Mouse (Mus musculus) midbrain, embryonic 13.5 days (tissue): ENCODE measurements around the gene Arnt2. TPM values are rescaled to one million over a fixed set of nuclear protein-coding genes. Genes with fewer than 3 reads are reported as not detected.

Source experiments
- ATAC-seq: fragments of 200-750 bp; cut with Nextera tagmentation; 2 replicates; pipeline ENCODE4 v1.8.0; 2017; ENCODE audit warnings: mild to moderate bottlenecking, moderate TSS enrichment, moderate library complexity
- H3K27ac ChIP-seq: fragments of 300-500 bp; sonication (generic); 2 replicates; pipeline ENCODE4 v1.5.1; 2015; ENCODE audit warnings: inconsistent platforms, mild to moderate bottlenecking, moderate library complexity
- H3K27me3 ChIP-seq: fragments of 300-500 bp; sonication (generic); 2 replicates; pipeline ENCODE4 v1.6.1; 2015; ENCODE audit warnings: mild to moderate bottlenecking, inconsistent platforms
- H3K36me3 ChIP-seq: fragments of 300-500 bp; sonication (generic); 2 replicates; pipeline ENCODE4 v1.6.1; 2015; ENCODE audit warnings: mild to moderate bottlenecking, inconsistent platforms
- H3K4me1 ChIP-seq: fragments of 300-500 bp; sonication (generic); replicated peaks from 2 replicates; pipeline ENCODE4 v1.6.1; 2015; ENCODE audit warnings: inconsistent platforms
- H3K4me2 ChIP-seq: fragments of 300-500 bp; sonication (generic); replicated peaks from 2 replicates; pipeline ENCODE4 v1.6.1; 2015; ENCODE audit warnings: moderate library complexity, mild to moderate bottlenecking, inconsistent platforms
- H3K4me3 ChIP-seq: fragments of 300-500 bp; sonication (generic); replicated peaks from 2 replicates; pipeline ENCODE4 v1.5.1; 2015; ENCODE audit warnings: mild to moderate bottlenecking, inconsistent platforms
- H3K9ac ChIP-seq: fragments of 300-500 bp; sonication (generic); replicated peaks from 2 replicates; pipeline ENCODE4 v1.6.1; 2015; ENCODE audit warnings: mild to moderate bottlenecking, inconsistent platforms
- H3K9me3 ChIP-seq: fragments of 300-500 bp; sonication (generic); 2 replicates; pipeline ENCODE4 v1.6.1; 2016; ENCODE audit warnings: mild to moderate bottlenecking, inconsistent platforms
- WGBS: fragments of 180-500 bp; shearing (Covaris S2); methylation state at CpG from one replicate; pipeline ENCODE4 v1.1.7; 2015; 5-methylcytosine and 5-hydroxymethylcytosine counted together
- polyA plus RNA-seq: library from polyadenylated mRNA; unstranded; fragments of >200 nt; fragmentation: Nextera tagmentation; extraction: Ambion mirVana; gene quantifications from 2 replicates; pipeline ENCODE4 v1.2.1, GENCODE M21; 2015

The Arnt2 gene
- polyA plus RNA-seq, 1 experiment from 2014 or later = 77.1 TPM

GRCm38 (mm10) chr7:84249951-84250350 lies 160.0 kb downstream of the Arnt2 start:
- peaks cover 75% of the 10 kb centered on the region for H3K36me3 ChIP-seq
- no peaks in the 10 kb centered on the region for H3K9me3 ChIP-seq
- ATAC-seq = no peak
- no peak overlapping the region for H3K9ac ChIP-seq
- no peak overlapping the region for H3K4me2 ChIP-seq
- no peak overlapping the region for H3K4me3 ChIP-seq
- no peaks in the 10 kb centered on the region for H3K27me3 ChIP-seq
- H3K4me1 ChIP-seq = peaks cover 11% of the 10 kb centered on the region
- WGBS = 82% methylated on average over 8 of the region's 8 CpGs
- H3K27ac ChIP-seq = no peak overlapping the region

- no peak overlapping the region for H3K9ac ChIP-seq
- H3K27me3 ChIP-seq = no peaks in the 10 kb centered on the region
- no peak for ATAC-seq
- no peaks in the 10 kb centered on the region for H3K9me3 ChIP-seq
- peaks cover 69% of the 10 kb centered on the region for H3K36me3 ChIP-seq
- no peak overlapping the region for H3K27ac ChIP-seq
- no peak overlapping the region for H3K4me2 ChIP-seq
- H3K4me1 ChIP-seq = peaks cover 11% of the 10 kb centered on the region
- no peak overlapping the region for H3K4me3 ChIP-seq
- WGBS = 51% methylated on average over 7 of the region's 7 CpGs
These were observed 160.6 kb downstream of the Arnt2 start for GRCm38 (mm10) chr7:84249381-84249780.

GRCm38 (mm10) chr7:84247960-84248665 lies 161.9 kb downstream of the Arnt2 start:
- 21% methylated on average over 3 of the region's 3 CpGs for WGBS
- ATAC-seq = peak; percentile 38
- no peaks in the 10 kb centered on the region for H3K9me3 ChIP-seq
- no peak overlapping the region for H3K4me2 ChIP-seq
- H3K4me3 ChIP-seq = no peak overlapping the region
- H3K4me1 ChIP-seq = peaks cover 11% of the 10 kb centered on the region
- H3K27me3 ChIP-seq = no peaks in the 10 kb centered on the region
- peaks cover 57% of the 10 kb centered on the region for H3K36me3 ChIP-seq
- H3K9ac ChIP-seq = no peak overlapping the region
- no peak overlapping the region for H3K27ac ChIP-seq

GRCm38 (mm10) chr7:84246878-84247277 lies 163.1 kb downstream of the Arnt2 start:
- ATAC-seq = no peak
- WGBS = 89% methylated on average over 5 of the region's 5 CpGs
- Histone ChIP-seq H3K27me3 (no peaks in the 10 kb centered on the region), H3K36me3 (peaks cover 45% of the 10 kb centered on the region), H3K9me3 (no peaks in the 10 kb centered on the region), H3K9ac (no peak overlapping the region), H3K27ac (no peak overlapping the region), H3K4me1 (peaks cover 11% of the 10 kb centered on the region), H3K4me2 (no peak overlapping the region), H3K4me3 (no peak overlapping the region)

- Histone ChIP-seq H3K27me3 (no peaks in the 10 kb centered on the region), H3K9me3 (no peaks in the 10 kb centered on the region), H3K4me3 (no peak overlapping the region), H3K36me3 (peaks cover 37% of the 10 kb centered on the region), H3K27ac (no peak overlapping the region), H3K4me2 (no peak overlapping the region), H3K4me1 (peaks cover 11% of the 10 kb centered on the region), H3K9ac (no peak overlapping the region)
- ATAC-seq = no peak
- WGBS = 88% methylated on average over 2 of the region's 2 CpGs
These were observed 163.9 kb downstream of the Arnt2 start for GRCm38 (mm10) chr7:84246093-84246492.

- ATAC-seq = no peak
- Histone ChIP-seq H3K27me3 (no peaks in the 10 kb centered on the region), H3K36me3 (no peaks in the 10 kb centered on the region; the same call in 1 of the 2 replicates), H3K9ac (no peak overlapping the region), H3K9me3 (no peaks in the 10 kb centered on the region), H3K27ac (no peak overlapping the region), H3K4me2 (no peak overlapping the region), H3K4me3 (no peak overlapping the region), H3K4me1 (0 out of 2 replicates have a peak, but pooled peaks cover 4% of the 10 kb centered on the region)
- WGBS = 88% methylated on average over 3 of the region's 3 CpGs
These were observed 169.6 kb downstream of the Arnt2 start for GRCm38 (mm10) chr7:84240406-84240805.

GRCm38 (mm10) chr7:84237655-84238054 lies 172.3 kb downstream of the Arnt2 start:
- Histone ChIP-seq H3K4me3 (no peak overlapping the region), H3K36me3 (no peaks in the 10 kb centered on the region; the same call in 1 of the 2 replicates), H3K4me2 (no peak overlapping the region), H3K27me3 (no peaks in the 10 kb centered on the region), H3K9ac (no peak overlapping the region), H3K27ac (no peak overlapping the region), H3K9me3 (no peaks in the 10 kb centered on the region), H3K4me1 (0 out of 2 replicates have a peak, but pooled peaks cover 4% of the 10 kb centered on the region)
- 76% methylated on average over 4 of the region's 4 CpGs for WGBS
- ATAC-seq = no peak

- H3K9ac ChIP-seq = no peak overlapping the region
- H3K4me2 ChIP-seq = no peak overlapping the region
- ATAC-seq = no peak
- H3K27me3 ChIP-seq = no peaks in the 10 kb centered on the region
- H3K4me3 ChIP-seq = no peak overlapping the region
- 84% methylated on average over 4 of the region's 4 CpGs for WGBS
- H3K4me1 ChIP-seq = no peaks in the 10 kb centered on the region
- no peak overlapping the region for H3K27ac ChIP-seq
- H3K9me3 ChIP-seq = no peaks in the 10 kb centered on the region
- H3K36me3 ChIP-seq = no peaks in the 10 kb centered on the region
These were observed 178.6 kb downstream of the Arnt2 start for GRCm38 (mm10) chr7:84231396-84231795.

GRCm38 (mm10) chr7:84227652-84228051 lies 182.3 kb downstream of the Arnt2 start:
- Histone ChIP-seq H3K4me2 (no peak overlapping the region), H3K27me3 (no peaks in the 10 kb centered on the region), H3K27ac (no peak overlapping the region), H3K9ac (no peak overlapping the region), H3K4me1 (no peaks in the 10 kb centered on the region), H3K36me3 (no peaks in the 10 kb centered on the region), H3K9me3 (no peaks in the 10 kb centered on the region), H3K4me3 (no peak overlapping the region)
- WGBS = 88% methylated on average over 1 of the region's 1 CpGs
- ATAC-seq = no peak

GRCm38 (mm10) chr7:84226909-84227308 lies 183.1 kb downstream of the Arnt2 start:
- no peak overlapping the region for H3K4me3 ChIP-seq
- H3K36me3 ChIP-seq = no peaks in the 10 kb centered on the region
- H3K4me2 ChIP-seq = no peak overlapping the region
- no peaks in the 10 kb centered on the region for H3K9me3 ChIP-seq
- 94% methylated on average over 3 of the region's 3 CpGs for WGBS
- no peak overlapping the region for H3K27ac ChIP-seq
- no peak for ATAC-seq
- H3K27me3 ChIP-seq = no peaks in the 10 kb centered on the region
- no peaks in the 10 kb centered on the region for H3K4me1 ChIP-seq
- H3K9ac ChIP-seq = no peak overlapping the region

GRCm38 (mm10) chr7:84212112-84212511 lies 197.9 kb downstream of the Arnt2 start:
- Histone ChIP-seq H3K9ac (no peak overlapping the region), H3K27me3 (no peaks in the 10 kb centered on the region), H3K4me2 (no peak overlapping the region), H3K4me3 (no peak overlapping the region), H3K9me3 (no peaks in the 10 kb centered on the region), H3K27ac (no peak overlapping the region), H3K4me1 (0 out of 2 replicates have a peak, but pooled peaks cover 9% of the 10 kb centered on the region), H3K36me3 (no peaks in the 10 kb centered on the region)
- 83% methylated on average over 1 of the region's 1 CpGs for WGBS
- no peak for ATAC-seq

GRCm38 (mm10) chr7:84210585-84211291 lies 199.2 kb downstream of the Arnt2 start:
- no peaks in the 10 kb centered on the region for H3K9me3 ChIP-seq
- H3K36me3 ChIP-seq = no peaks in the 10 kb centered on the region
- 0 out of 2 replicates have a peak, but pooled peaks have one; percentile 27 for ATAC-seq
- H3K27me3 ChIP-seq = no peaks in the 10 kb centered on the region
- no peak overlapping the region for H3K4me3 ChIP-seq
- no peak overlapping the region for H3K9ac ChIP-seq
- H3K27ac ChIP-seq = no peak overlapping the region
- 0 out of 2 replicates have a peak, but pooled peaks cover 9% of the 10 kb centered on the region for H3K4me1 ChIP-seq
- WGBS = 64% methylated on average over 10 of the region's 10 CpGs
- H3K4me2 ChIP-seq = no peak overlapping the region
